Mouse (Mus musculus): ENCODE results near the gene Acss2.
A peak's percentile ranks its signal among the peaks of the same experiment; 100 is the strongest.

Gene Acss2

DNA sequence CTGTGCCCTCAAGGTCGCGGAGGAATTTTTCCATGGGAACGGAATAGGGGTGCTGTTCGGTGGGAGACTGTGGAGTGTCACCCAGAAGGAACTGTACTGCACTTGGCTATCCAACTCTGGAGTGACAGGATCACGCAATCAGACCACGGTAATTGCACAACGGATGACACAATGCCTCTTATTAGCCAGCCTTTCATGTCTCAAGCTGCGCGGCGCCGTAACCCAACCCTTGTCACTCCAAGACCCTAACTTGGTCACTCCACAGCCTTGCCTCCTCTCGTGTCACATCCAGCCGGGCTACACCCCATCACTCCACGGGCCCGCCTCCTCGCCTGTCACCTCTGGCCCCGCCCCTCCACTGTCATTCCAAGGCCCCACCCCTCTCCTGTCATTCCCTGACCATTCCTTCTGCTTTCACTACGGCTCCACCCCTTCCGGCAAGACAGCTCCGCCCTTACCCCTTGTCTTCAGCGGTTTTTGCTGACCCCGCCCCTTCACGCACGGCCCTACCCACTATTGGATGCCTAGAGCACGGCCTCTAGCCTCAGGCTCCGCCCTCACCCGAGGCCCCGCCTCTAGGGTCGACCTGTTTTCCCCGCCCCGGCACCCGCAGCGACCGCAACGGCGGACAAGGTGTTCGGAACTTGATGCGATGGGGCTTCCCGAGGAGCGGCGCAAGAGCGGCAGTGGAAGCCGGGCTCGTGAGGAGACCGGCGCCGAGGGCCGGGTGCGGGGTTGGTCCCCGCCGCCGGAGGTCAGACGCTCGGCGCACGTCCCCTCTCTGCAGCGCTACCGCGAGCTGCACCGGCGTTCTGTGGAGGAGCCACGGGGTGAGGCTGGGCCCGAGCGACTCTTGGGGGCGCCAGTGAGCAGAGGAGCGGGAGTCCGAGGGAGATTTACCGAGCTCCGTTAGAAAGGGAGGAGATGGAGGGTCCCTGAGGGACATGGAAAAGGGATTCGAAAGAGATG is at the start of gene Acss2, which contains the start of gene Ggt7:
Gene Acss2, plus strand, starts transcription at position 494 of the 969 bp plus-strand sequence.
Gene Ggt7, minus strand, starts transcription at position 783 of the 969 bp plus-strand sequence.
- DNase-seq: peak; percentile 98

GRCm38 (mm10) chr2:155472671-155473569 is 44.8 kb upstream of the Acss2 start:
- DNase-seq: peak; percentile 51

- peak; percentile 70 for DNase-seq
These were observed 44.1 kb upstream of the Acss2 start, which contains the start of gene Ncoa6 for GRCm38 (mm10) chr2:155473570-155474088. Gene Ncoa6 (minus strand): TSS chr2:155473894.

DNA sequence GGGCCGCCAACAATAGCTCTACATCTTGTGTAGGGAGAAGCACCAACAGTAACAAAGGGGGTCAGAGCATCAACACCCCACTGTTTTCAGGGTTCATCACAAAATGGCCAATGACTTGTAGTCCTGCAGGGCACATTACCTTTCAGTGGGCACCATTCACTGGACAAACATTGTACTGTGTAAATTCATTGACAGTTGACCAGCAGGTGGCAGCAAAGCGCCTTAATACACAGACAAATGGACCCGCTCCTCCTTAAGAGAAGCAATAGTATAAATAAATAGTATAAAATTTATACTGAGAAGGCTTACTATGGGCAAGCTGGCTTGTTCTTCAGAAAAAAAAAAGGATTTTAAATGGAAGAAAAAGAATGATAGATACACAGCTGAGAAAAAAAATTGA is 35.7 kb upstream of the Acss2 start:
- DNase-seq: peak; percentile 76

DNA sequence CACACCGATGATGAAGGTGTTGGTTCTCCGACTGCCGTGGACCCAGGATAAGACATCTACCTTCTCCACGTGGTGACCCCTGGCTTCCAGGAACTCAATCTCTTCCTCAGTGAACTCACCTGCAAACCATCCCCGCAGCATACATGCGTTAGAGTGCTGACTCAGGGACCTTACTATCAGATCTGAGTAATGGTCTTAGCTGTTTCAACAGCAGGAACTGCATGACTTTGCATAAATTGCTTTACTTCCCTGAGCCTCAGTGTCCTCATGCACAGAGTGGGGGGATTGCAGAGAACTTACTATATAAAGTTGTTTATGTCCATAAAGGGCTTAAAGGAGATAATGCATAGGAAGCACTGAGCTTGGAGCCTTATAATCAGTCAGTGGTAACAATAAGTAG is 26.8 kb upstream of the Acss2 start:
- no peak for DNase-seq

GRCm38 (mm10) chr2:155502596-155502995 is 15.2 kb upstream of the Acss2 start:
- no peak for DNase-seq

DNA sequence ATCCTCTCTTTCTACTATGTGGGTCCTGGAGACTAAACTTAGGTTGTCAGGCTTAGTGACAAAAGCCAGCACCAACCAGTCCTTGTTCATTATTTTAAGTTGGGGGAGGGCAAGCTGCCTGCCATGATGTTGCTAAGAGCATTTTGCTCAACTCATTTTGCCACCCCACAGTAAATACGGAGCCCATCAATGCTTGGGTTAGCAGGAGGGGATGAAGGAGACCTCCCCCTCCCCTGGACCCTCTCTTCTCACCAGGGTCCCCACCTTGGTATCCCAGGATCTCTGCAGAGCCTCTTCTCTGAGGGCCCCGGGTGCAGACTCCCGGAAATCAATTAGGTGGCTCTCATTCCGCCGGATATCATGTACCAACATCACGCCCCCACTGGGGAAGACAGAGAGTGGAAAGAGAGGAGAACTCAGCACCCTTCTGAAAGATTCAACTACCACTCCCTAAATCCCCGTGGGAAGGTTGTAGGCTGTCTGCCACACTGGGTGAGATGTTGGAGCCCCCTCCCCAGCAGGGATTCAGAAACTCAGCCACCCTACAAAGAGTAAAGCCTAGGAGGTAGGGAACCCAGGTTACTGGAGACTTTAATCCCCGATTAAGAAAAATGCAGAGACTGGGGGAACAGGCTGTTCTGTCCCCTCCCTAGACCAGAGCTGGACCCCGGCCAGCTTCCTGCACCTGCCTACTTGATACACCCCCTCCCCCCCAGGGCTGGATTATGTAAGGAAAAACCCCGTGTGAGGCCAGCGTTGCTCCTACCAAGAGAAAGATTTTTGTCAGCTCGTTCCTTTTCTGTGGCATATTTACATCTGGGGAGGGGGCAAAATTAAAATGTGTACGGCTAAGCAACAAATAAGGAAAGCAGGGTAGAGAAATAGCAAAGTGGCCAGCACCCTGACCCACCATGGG is 13.1 kb upstream of the Acss2 start:
- DNase-seq: peak; percentile 35

DNA sequence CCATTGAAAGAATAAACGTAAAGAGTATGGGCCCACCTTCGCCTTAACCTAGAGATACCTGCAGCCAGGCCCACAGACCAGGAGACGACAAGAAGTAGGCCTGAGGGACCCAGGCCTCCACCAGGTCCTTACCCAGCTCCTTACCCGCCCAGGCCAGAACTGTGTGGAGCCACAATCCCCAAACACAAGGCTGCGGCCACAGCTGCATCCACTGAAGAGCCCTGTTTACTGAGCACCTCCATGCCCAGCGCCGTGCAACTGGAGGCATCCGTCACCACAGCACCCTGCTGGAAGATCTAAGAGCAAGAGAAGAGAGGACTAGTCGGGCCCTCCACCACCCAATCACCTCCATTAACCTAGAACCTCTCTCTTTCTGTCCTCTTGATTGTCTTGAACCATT is 11.9 kb upstream of the Acss2 start:
- no peak for DNase-seq

- no peak for DNase-seq
These were observed 9.9 kb upstream of the Acss2 start for GRCm38 (mm10) chr2:155507721-155508470.

GRCm38 (mm10) chr2:155512479-155512878 is 5.3 kb upstream of the Acss2 start:
- peak; percentile 70 for DNase-seq

- DNase-seq: no peak
These were observed 4.2 kb upstream of the Acss2 start for GRCm38 (mm10) chr2:155513543-155513942.

- DNase-seq: peak; percentile 74
These were observed 3.1 kb upstream of the Acss2 start for GRCm38 (mm10) chr2:155514666-155515065.

DNA sequence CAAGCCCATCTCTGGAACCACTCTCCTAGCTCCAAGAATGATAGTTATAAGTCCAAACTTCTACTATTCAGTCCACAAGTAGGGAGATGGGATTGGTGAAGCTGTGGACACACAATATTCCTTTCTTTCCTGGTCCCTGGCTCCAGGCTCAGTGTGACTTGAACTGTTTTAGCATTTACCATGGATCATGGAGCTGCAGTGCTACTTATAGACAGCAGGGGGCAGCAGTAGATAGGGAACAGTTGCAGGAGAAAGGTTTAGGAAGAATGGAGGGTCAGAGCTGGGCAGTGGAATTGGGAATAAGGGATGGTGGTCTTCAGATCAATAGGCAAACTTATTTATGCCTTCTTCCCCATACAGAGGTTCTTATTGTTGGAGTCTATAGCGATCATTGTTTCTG is 1.8 kb upstream of the Acss2 start:
- peak; percentile 77 for DNase-seq

DNA sequence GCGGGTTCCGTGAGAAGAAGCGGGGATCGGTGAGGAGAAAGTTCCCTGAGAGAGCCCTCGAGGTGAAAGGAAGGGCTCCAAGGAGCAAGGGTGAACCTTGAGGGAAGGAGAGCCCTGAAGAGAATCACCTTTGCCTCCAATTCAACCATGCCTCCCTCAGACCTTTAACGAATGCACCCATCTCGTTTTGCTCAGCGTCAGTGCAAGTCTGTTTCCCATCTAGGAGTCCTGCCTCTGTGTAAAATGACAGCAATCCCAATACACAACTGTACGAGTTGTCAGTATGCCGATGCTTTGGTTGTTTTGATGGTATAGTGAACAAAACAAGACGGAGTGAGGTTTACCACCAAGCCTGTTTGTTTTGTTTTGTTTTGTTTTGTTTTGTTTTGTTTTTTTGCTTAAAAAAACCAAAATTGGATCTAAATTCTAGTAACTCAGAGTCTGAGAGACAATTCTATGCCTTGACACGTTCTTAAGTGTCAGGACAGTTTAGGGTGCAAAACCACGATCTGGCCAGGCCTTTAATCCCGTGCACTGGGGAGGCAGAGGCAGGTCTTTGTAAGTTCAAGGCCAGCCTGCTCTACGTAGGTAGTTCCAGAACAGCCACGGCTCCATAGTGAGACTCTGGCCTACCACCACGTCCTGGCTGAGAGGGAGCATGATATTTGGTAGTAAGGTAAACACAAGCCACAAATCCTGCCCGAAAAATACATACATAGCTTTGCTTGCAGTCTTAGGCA is 953 bp downstream of the Acss2 start:
- no peak for DNase-seq

- no peak for DNase-seq
These were observed 6.0 kb downstream of the Acss2 start for GRCm38 (mm10) chr2:155523706-155524105.

DNA sequence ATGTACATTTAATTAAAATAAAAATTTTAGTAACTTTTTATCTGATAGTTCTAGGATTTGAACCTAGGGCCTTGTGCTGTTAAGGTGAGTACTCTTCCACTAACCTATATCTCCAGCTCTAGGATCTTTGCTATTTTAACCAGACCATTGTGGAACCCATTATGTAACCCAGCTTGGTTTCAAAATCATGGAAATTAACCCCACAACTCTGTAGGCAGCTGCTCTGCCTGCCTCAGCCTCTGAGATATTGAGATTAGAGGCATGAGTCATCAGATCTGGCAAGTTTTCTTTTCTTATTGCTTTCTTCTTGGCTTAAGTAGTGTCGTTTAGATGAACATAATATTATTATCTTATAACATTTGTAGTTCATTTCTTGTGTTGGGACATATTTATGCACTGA is 6.6 kb downstream of the Acss2 start:
- DNase-seq: no peak

GRCm38 (mm10) chr2:155527367-155527766 is 9.6 kb downstream of the Acss2 start:
- no peak for DNase-seq

DNA sequence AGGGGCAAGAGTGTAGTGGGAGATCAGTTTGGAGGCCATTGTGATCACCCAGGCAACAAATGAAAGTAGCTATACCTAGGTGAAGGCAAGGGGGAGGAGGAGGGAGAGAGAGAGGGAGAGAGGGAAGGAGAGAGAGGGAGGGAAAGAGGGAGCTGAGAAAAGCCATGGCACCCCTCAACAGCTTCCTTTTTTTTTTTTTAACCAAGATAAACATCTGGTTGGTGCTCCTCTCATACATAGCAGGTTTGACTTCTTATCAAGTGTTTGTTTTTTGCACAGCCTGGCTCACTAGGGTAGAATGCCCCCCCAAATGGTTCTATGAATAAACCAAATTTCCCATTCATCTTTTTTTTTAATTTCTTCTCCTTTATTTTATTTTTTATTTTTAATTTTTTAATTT is 18.5 kb downstream of the Acss2 start:
- DNase-seq: no peak

GRCm38 (mm10) chr2:155537761-155538462 is 20.2 kb downstream of the Acss2 start:
- no peak for DNase-seq

All from lung, postnatal 14 days (tissue).